Mouse (Mus musculus) erythroblast, adult 5-6 weeks (primary cell): ENCODE data around the gene Taf7l. TPM values are rescaled to one million over a fixed set of nuclear protein-coding genes. Genes with fewer than 3 reads are reported as not detected.

ENCODE experiments used
- ATAC-seq: replicated peaks from 2 replicates; pipeline ENCODE4 v1.8.0; 2016; ENCODE audit warnings: moderate number of reproducible peaks, mild to moderate bottlenecking, moderate TSS enrichment, inconsistent platforms; ENCODE audit not compliant: poor library complexity, low FRiP score, severe bottlenecking
- total RNA-seq, 2 experiments: library from RNA; stranded (forward) in 1 of 2; stranded (reverse) in 1 of 2; fragments of 150-400 nt in 1 of 2; fragments of 200-764, 138-1000 nt in 1 of 2; gene quantifications; 2 replicates each; pipeline versions ENCODE4 v1.2.3 to v1.2.4; 2015 to 2017; ENCODE audit warnings: low replicate concordance in 2 of 2

The Taf7l gene
- total RNA-seq (2015; ENCODE audit: low replicate concordance) = not detected in 2 replicates
- not detected in 2 replicates for total RNA-seq (2017; ENCODE audit: low replicate concordance)

DNA sequence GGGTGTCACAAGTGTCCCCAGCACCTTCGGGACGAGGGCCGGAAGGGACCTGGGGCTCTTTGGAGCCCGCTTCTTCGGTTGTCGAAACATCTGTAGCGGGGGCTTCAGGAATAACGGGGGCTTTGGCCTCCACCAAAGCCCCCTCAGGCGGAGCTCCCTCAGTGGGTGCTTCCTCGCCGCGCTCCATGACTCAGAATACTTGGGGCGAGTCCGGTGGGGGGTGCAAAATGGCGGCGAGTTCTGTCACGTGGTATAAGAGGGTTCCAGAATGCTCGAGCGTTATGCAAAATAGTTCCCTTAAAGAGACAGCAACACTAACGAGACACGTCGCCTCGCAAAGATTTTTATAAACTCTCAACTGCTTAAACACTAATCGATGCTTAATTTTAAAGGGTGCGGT lies at the start of gene Taf7l:
Taf7l (minus strand) TSS at position 201 of the 400 bp plus-strand sequence.
- no peak for ATAC-seq

DNA sequence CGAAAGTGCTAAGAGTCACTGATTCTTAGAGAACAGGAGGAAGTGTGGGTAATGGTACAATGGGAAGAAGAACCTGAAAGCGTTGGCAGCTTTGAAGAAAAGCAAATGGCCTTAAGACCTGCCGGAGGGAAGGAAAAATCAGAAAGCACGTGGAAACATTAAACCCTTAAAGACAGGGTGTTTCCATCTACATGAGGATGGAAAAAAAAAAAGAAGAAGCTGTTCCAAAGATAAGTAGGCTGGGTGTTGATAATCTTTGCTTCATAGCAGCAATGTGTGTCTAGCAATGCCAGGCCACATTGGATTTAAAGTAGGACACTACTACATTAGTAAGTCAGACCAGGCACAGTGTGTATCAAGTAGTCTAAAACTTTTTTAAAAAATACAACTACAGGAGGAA lies 49.0 kb upstream of the Taf7l start:
- no peak for ATAC-seq

DNA sequence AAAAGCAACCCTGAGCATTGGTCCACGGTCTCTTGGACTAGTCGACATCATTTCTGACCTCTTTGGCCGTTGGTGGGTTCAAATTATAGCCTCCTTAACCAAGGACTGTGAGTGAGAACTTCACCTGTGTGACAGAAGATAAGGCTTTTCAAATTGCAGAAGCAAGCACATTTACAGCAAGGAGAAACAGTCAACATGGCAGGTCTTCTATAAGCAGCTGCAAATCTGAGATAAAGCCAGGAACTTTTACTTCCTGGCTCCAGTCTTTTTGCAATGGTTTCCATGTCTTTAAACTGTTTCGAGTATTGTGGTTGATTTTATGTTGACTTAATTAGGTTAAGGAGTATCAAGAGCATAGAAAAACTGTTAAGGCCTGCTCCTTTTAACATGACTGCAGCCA lies 47.5 kb upstream of the Taf7l start:
- no peak for ATAC-seq

DNA sequence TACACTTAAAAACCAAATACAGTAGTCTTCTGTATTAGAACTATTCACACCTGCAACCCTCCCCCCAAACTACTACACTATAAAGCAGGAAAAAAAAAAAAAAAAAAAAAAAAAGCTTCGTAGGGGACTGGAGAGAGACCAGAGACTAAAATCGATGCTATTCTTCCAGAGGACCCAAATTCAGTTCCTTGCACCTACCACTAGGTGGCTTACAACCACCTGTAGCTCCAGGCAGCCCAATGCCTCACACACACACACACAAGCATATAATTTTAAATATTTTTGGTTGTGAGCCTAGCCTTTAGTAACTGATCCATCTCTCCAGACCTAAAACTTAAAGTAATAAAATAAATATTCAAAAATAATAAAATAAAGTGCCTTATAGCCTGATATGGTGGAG lies 33.2 kb upstream of the Taf7l start:
- ATAC-seq = no peak

DNA sequence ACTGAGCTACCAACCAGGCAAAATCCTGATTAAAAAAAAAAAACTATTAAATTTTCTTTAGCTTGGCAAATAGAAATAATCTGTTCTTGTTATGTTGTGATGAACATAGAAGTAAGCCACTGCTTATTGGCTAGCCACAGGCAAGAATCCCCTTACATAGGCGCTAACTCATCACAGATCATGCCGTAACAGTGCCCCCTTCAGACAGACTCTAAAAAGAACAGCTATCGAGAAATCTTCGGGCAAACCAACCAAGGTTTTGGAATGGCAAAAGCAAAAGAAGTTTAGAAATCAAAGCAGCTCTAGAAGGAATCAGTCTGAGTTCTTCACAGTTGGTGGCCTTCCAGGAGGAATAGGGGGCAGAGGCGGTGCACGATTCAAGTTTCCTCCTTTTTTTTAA lies 31.7 kb upstream of the Taf7l start:
- no peak for ATAC-seq

DNA sequence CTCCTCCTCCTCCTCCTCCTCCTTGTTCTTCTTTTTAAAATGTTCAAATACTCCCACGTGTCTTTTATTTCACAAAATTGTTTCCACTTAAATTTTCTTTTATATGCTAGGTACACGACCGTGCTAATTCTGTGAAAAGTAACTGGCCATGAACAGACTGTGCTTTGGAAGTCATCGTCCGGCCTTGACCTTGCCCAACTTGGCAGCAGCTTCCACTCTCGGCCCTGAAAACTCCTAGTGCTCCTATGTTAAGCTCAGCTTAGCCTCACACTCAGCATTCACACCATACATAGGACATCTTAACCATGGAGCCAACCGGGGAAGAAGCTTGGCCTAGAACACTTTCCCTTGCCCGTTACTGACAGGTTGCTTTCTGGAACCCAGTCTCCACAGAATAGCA lies 24.4 kb upstream of the Taf7l start:
- no peak for ATAC-seq

DNA sequence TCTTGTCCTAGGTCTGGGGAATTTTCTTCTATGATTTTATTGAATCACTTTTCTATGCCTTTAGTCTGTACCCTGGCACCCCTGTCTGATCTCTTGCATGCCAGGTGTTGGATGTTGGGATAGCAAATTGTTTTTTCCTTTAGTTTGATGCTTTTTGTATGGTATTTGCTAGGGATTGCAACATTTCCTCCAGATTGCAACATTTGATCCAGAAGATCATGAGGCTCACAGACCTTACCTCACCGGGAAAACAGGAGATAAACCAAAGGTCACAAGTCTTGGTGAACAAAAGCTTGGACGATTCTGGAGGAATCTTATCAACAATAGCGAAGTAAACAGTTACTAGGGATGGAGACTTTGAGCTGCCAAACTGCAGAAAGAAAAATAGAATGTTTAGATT lies 5.4 kb upstream of the Taf7l start:
- ATAC-seq = no peak

DNA sequence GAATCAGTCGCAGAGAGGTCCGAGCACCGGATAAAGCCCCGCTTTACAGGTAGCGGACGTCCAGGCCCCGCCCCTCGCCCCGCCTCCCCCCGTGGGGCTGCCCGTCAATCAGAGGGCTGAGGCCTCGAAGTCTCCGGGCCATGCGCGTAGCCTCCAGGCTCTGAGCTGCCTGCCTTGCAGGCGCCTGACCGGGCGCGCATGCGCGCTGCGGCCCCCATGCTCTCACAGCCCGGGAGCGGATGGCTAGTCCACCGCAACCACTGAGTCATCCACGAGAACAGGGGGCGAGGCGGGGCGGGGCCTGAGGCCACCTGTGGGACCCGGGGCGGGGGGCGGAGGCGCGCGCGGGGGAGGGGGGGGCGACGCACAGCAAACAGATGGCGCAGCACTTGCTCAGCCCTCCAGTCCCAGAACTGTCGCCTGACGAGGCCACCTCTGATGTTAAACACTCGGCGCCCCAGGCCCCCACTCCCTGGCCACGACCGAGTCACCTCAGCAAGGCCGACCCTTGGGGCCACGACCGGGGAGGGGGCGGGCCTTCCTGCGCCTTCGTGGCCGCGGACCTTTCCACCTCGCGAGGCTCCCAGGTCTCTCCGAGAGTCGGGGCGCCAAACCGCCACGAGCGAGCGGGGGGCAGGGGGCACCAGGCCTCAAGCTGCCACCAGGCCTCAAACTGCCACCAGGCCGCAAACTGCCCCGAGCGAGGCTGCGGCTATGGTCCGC lies 1.1 kb downstream of the Taf7l start:
- ATAC-seq = no peak

DNA sequence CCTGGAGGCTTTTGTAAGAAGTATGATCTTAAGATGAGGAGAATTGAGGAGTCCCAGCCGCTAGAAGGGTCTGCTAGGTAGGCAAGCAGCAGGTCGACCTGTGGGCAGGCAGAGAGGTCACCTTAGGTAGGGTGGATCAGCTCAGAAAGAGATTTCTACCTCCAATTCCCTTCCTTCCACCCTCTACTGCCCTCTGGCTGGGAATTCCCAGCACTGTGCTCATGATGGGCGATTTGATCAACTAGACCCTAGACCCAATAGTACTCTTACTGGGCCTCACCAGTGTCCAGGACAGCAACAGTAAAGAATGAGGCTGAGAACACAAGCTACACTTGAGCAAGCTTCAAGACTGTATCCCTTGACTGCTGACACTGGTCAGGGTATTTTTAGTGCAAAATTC lies 49.0 kb downstream of the Taf7l start:
- ATAC-seq = no peak

DNA sequence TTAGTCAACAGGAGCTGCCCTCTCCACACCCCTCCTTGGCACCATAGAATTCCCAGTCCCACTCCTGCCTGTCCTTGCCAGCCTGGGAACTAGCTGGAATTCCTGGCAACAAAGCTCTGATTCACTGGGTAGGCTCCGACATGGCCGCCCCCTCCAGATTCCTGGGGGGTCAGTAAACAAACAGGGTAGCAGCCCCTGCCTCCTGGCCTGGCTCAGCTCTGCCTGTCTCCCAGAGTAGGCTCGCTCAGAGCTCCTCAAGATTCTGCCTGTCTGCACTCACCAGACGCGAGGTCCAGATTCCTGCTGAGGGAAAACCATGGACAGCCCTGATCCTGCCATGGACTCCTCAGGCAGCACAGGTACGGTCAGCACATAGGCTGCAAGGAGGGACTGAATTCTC lies 49.5 kb downstream of the Taf7l start:
- no peak for ATAC-seq

DNA sequence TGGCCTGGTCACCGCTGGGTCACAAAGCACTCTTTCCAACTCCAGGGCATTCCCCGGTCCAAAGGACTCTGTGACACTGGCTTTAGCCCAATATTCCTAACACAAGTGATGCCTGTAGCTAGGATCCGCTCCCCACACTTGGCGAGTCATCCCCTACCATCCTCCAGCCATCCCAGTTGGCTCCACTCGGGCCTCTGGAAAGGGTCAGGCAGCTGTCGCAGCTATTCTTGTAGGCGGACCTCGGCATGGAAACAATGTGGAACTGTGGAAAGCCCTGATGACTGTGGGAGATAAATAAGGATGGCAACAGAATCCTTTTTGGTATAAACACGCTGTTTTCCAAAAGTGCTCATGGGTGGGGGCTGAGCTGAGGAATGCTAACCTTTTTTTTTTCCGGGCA lies 50.5 kb downstream of the Taf7l start:
- ATAC-seq = no peak

DNA sequence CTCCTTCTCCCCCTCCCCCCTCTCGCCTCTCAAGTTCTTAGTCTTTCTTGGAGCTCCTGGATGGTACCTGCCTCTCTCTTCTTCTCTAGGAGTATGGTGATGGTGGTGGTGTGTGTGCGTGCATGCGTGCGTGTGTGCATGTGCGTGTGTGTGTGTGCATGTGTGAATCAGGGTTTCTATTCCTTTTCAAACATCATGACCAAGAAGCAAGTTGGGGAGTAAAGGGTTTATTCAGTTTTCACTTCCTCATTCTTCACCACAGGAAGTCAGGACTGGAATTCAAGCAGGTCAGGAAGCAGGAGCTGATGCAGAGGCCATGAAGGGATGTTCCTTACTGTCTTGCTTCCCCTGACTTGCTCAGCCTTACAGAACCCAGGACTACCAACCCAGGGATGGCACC lies 52.0 kb downstream of the Taf7l start:
- no peak for ATAC-seq

DNA sequence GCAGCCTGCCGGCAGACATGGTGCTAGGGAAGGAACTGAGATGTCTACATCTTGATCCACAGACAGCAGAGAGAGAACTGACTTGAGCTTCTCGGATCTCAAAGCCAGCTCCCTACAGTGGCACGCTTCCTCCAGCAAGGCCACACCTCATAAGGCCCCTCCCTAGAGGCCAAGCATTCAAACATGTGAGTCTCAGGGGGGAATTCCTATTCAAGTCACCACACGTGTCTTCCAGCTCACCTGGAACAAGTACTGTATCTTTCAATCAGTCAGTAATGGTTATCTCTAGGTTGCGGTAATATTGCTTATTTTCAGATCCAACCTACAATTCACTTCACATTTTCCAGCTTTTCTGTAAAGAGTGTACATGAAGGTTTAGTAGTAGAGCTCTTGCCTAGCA lies 56.2 kb downstream of the Taf7l start:
- ATAC-seq = no peak

DNA sequence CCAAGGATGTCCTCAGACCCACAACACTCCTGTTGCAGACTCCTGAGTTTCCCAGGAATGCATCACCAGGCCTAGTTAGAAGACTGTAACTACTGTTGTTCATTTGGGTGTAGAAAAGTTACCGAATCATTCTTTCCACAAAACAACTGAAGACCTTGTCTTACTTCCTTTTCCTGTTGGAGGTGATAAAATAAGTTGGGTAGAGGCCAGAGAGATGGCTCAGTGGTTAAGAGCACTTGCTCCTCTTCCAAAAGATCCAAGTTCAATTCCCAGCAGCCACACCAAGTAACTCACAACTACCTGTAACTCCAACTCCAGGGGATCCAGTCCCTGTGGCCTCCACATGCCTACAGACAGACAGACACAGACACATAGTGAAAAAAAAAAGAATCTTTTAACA lies 64.2 kb downstream of the Taf7l start:
- ATAC-seq = no peak

Other genes with a start within 250 kb of the Taf7l start
- 8.6 and 16.9 TPM in 2 replicates for gene Trmt2b, start 199.5 kb downstream of the Taf7l start, total RNA-seq (2015; ENCODE audit: low replicate concordance)
- gene Trmt2b, start 199.5 kb downstream of the Taf7l start, total RNA-seq (2017; ENCODE audit: low replicate concordance) = 6.6 and 8.2 TPM in 2 replicates
- not detected in 2 replicates for gene Tmem35a, start 181.3 kb downstream of the Taf7l start, total RNA-seq (2015; ENCODE audit: low replicate concordance)
- gene Tmem35a, start 181.3 kb downstream of the Taf7l start, total RNA-seq (2017; ENCODE audit: low replicate concordance) = not detected in 2 replicates
- gene Cenpi, start 168.4 kb downstream of the Taf7l start, total RNA-seq (2015; ENCODE audit: low replicate concordance) = 15.6 and 15.9 TPM in 2 replicates
- gene Cenpi, start 168.4 kb downstream of the Taf7l start, total RNA-seq (2017; ENCODE audit: low replicate concordance) = 12.8 and 15.8 TPM in 2 replicates
- gene Drp2, start 71.9 kb downstream of the Taf7l start, total RNA-seq (2015; ENCODE audit: low replicate concordance) = 0.21 TPM in 1 of 2 replicates, not detected in the other
- gene Drp2, start 71.9 kb downstream of the Taf7l start, total RNA-seq (2017; ENCODE audit: low replicate concordance) = 0.60 and 0.98 TPM in 2 replicates
- 13.6 and 29.4 TPM in 2 replicates for gene Timm8a1, start 65.4 kb upstream of the Taf7l start, total RNA-seq (2015; ENCODE audit: low replicate concordance)
- gene Timm8a1, start 65.4 kb upstream of the Taf7l start, total RNA-seq (2017; ENCODE audit: low replicate concordance) = 10.9 and 15.2 TPM in 2 replicates
- gene Btk, start 107.1 kb upstream of the Taf7l start, total RNA-seq (2015; ENCODE audit: low replicate concordance) = 11.9 and 14.2 TPM in 2 replicates
- gene Btk, start 107.1 kb upstream of the Taf7l start, total RNA-seq (2017; ENCODE audit: low replicate concordance) = 4.6 and 16.4 TPM in 2 replicates
- gene Rpl36a, start 109.2 kb upstream of the Taf7l start, total RNA-seq (2015; ENCODE audit: low replicate concordance) = 266 and 403 TPM in 2 replicates
- gene Rpl36a, start 109.2 kb upstream of the Taf7l start, total RNA-seq (2017; ENCODE audit: low replicate concordance) = 548 and 594 TPM in 2 replicates
- 2.1 and 3.3 TPM in 2 replicates for gene Gla, start 124.6 kb upstream of the Taf7l start, total RNA-seq (2015; ENCODE audit: low replicate concordance)
- 2.2 and 4.0 TPM in 2 replicates for gene Gla, start 124.6 kb upstream of the Taf7l start, total RNA-seq (2017; ENCODE audit: low replicate concordance)
- 36.5 and 47.0 TPM in 2 replicates for gene Hnrnph2, start 124.7 kb upstream of the Taf7l start, total RNA-seq (2015; ENCODE audit: low replicate concordance)
- 76.8 and 92.0 TPM in 2 replicates for gene Hnrnph2, start 124.7 kb upstream of the Taf7l start, total RNA-seq (2017; ENCODE audit: low replicate concordance)
- gene Armcx4, start 210.0 kb upstream of the Taf7l start, total RNA-seq (2015; ENCODE audit: low replicate concordance) = under 0.01 and 0.84 TPM in 2 replicates
- under 0.01 and 0.14 TPM in 2 replicates for gene Armcx4, start 210.0 kb upstream of the Taf7l start, total RNA-seq (2017; ENCODE audit: low replicate concordance)
- gene Armcx1, start 241.5 kb upstream of the Taf7l start, total RNA-seq (2015; ENCODE audit: low replicate concordance) = 0.84 and 5.0 TPM in 2 replicates
- gene Armcx1, start 241.5 kb upstream of the Taf7l start, total RNA-seq (2017; ENCODE audit: low replicate concordance) = 0.42 and 2.5 TPM in 2 replicates